Mouse (Mus musculus) gastrocnemius, postnatal 36 days (tissue): ENCODE results near the gene Mycbp2. TPM values are rescaled to one million over a fixed set of nuclear protein-coding genes. Genes with fewer than 3 reads are reported as not detected.

Source experiments
- DNase-seq, 2 experiments: peaks; one replicate each; pipeline ENCODE4 v3.0.0; 2022
- intact Hi-C: fragments of 180-260 bp; cut with DNase I; formaldehyde crosslinking; loops from one replicate; pipeline ENCODE4 v1.15.1; 2025
- total RNA-seq, 2 experiments: library from RNA; stranded (reverse); gene quantifications; 2 replicates each; pipeline ENCODE4 v1.2.3; 2021

Gene Mycbp2
- total RNA-seq, 2 experiments from 2014 or later, result 22.5 to 26.0 TPM

GRCm38 (mm10) chr14:103286650-103287049 lies 60.0 kb downstream of the Mycbp2 start:
- no peak for DNase-seq
- intact Hi-C loops, result loop anchor here (5.0 kb wide), 2 partner anchors 144 to 186 kb away; no protein-coding TSS in a partner anchor

GRCm38 (mm10) chr14:103276667-103277066 lies 69.9 kb downstream of the Mycbp2 start:
- intact Hi-C loops, result no loop called here
- no peak for DNase-seq

- intact Hi-C loops, result no loop called here
- DNase-seq, result no peak
Observed at GRCm38 (mm10) chr14:103260437-103260836, 86.2 kb downstream of the Mycbp2 start.

- intact Hi-C loops, result no loop called here
- no peak for DNase-seq
Observed at GRCm38 (mm10) chr14:103258745-103259144, 87.9 kb downstream of the Mycbp2 start.

GRCm38 (mm10) chr14:103256866-103257265 lies 89.7 kb downstream of the Mycbp2 start:
- DNase-seq, result no peak
- intact Hi-C loops, result no loop called here

GRCm38 (mm10) chr14:103254311-103254710 lies 92.3 kb downstream of the Mycbp2 start:
- intact Hi-C loops, result no loop called here

GRCm38 (mm10) chr14:103242020-103242419 lies 104.6 kb downstream of the Mycbp2 start:
- intact Hi-C loops, result no loop called here
- no peak for DNase-seq

More at GRCm38 (mm10) chr14:103254311-103254710, 92.3 kb downstream of the Mycbp2 start:
- no peak for DNase-seq

GRCm38 (mm10) chr14:103234770-103235169 lies 111.8 kb downstream of the Mycbp2 start:
- DNase-seq, result no peak
- intact Hi-C loops, result no loop called here

- DNase-seq, result no peak
- intact Hi-C loops, result no loop called here
Observed at GRCm38 (mm10) chr14:103233640-103234593, 112.7 kb downstream of the Mycbp2 start.

- intact Hi-C loops, result no loop called here
- DNase-seq, result no peak
Observed at GRCm38 (mm10) chr14:103222356-103222755, 124.3 kb downstream of the Mycbp2 start.

- intact Hi-C loops, result no loop called here
Observed at GRCm38 (mm10) chr14:103221751-103222150, 124.9 kb downstream of the Mycbp2 start.

GRCm38 (mm10) chr14:103216331-103216730 lies 130.3 kb downstream of the Mycbp2 start:
- DNase-seq, result no peak
- intact Hi-C loops, result no loop called here

More at GRCm38 (mm10) chr14:103221751-103222150, 124.9 kb downstream of the Mycbp2 start:
- DNase-seq, result no peak

GRCm38 (mm10) chr14:103186658-103187057 lies 160.0 kb downstream of the Mycbp2 start:
- intact Hi-C loops, result no loop called here
- DNase-seq, result no peak

GRCm38 (mm10) chr14:103186076-103186475 lies 160.5 kb downstream of the Mycbp2 start:
- intact Hi-C loops, result no loop called here

GRCm38 (mm10) chr14:103180096-103180495 lies 166.5 kb downstream of the Mycbp2 start:
- no peak for DNase-seq
- intact Hi-C loops, result no loop called here

More at GRCm38 (mm10) chr14:103186076-103186475, 160.5 kb downstream of the Mycbp2 start:
- no peak for DNase-seq

GRCm38 (mm10) chr14:103162923-103163322 lies 183.7 kb downstream of the Mycbp2 start:
- intact Hi-C loops, result no loop called here
- DNase-seq, result no peak

- no peak for DNase-seq
- intact Hi-C loops, result no loop called here
Observed at GRCm38 (mm10) chr14:103155685-103156084, 190.9 kb downstream of the Mycbp2 start.

GRCm38 (mm10) chr14:103150139-103150538 lies 196.5 kb downstream of the Mycbp2 start:
- DNase-seq, result no peak
- intact Hi-C loops, result no loop called here

GRCm38 (mm10) chr14:103131991-103132390 lies 214.6 kb downstream of the Mycbp2 start:
- intact Hi-C loops, result no loop called here
- peak in 1 of 2 experiments; percentile 4 for DNase-seq

GRCm38 (mm10) chr14:103125756-103126155 lies 220.9 kb downstream of the Mycbp2 start:
- intact Hi-C loops, result loop anchor here (10.0 kb wide), 1 partner anchor 69 kb away; no protein-coding TSS in a partner anchor
- no peak for DNase-seq

GRCm38 (mm10) chr14:103114994-103115670 lies 231.5 kb downstream of the Mycbp2 start:
- no peak for DNase-seq
- intact Hi-C loops, result no loop called here
